Mouse (Mus musculus) myocyte (in vitro differentiated cells): ENCODE data around the gene Pank3.

Source experiments
- E2F4 ChIP-seq: IDR thresholded peaks from one replicate; pipeline ENCODE4 v1.6.1; 2011; ENCODE audit warnings: mild to moderate bottlenecking, control low read depth, moderate library complexity; ENCODE audit not compliant: insufficient read depth
- MAX ChIP-seq: IDR thresholded peaks from one replicate; pipeline ENCODE4 v1.6.1; 2011; ENCODE audit warnings: low read depth, mild to moderate bottlenecking, control low read depth
- MYOD1 ChIP-seq, 3 experiments: IDR thresholded peaks; one replicate each; pipeline ENCODE4 v1.6.1; 2011; ENCODE audit warnings: control low read depth in 2 of 3, low read depth in 2 of 3, mild to moderate bottlenecking in 2 of 3, moderate library complexity in 1 of 3; ENCODE audit not compliant: insufficient read length in 2 of 3, control insufficient read depth in 1 of 3
- MYOG ChIP-seq, 3 experiments: IDR thresholded peaks; one replicate each; pipeline ENCODE4 v1.6.1; 2011; ENCODE audit warnings: control low read depth in 2 of 3, low read depth in 2 of 3, mild to moderate bottlenecking in 2 of 3; ENCODE audit not compliant: insufficient read length in 2 of 3, control insufficient read depth in 1 of 3, insufficient read depth in 1 of 3
- POLR2A ChIP-seq: IDR thresholded peaks from one replicate; pipeline ENCODE4 v1.6.1; 2011; ENCODE audit warnings: low read depth, mild to moderate bottlenecking, control low read depth, moderate library complexity; ENCODE audit not compliant: insufficient read length
- POLR2AphosphoS2 ChIP-seq: IDR thresholded peaks from one replicate; pipeline ENCODE4 v1.6.1; 2011; ENCODE audit warnings: low read depth, control low read depth; ENCODE audit not compliant: insufficient read length
- REST ChIP-seq: IDR thresholded peaks from one replicate; pipeline ENCODE4 v1.6.1; 2011; ENCODE audit warnings: mild to moderate bottlenecking, control low read depth, moderate library complexity; ENCODE audit not compliant: insufficient read depth, insufficient read length
- TCF12 ChIP-seq: IDR thresholded peaks from one replicate; pipeline ENCODE4 v1.6.1; 2011; ENCODE audit warnings: mild to moderate bottlenecking, control low read depth; ENCODE audit not compliant: poor library complexity, insufficient read depth, severe bottlenecking
- TCF3 ChIP-seq: IDR thresholded peaks from one replicate; pipeline ENCODE4 v1.6.1; 2011; ENCODE audit warnings: low read depth, control low read depth; ENCODE audit not compliant: insufficient read length
- USF1 ChIP-seq: IDR thresholded peaks from one replicate; pipeline ENCODE4 v1.6.1; 2011; ENCODE audit warnings: low read depth, mild to moderate bottlenecking, control low read depth, moderate library complexity

DNA sequence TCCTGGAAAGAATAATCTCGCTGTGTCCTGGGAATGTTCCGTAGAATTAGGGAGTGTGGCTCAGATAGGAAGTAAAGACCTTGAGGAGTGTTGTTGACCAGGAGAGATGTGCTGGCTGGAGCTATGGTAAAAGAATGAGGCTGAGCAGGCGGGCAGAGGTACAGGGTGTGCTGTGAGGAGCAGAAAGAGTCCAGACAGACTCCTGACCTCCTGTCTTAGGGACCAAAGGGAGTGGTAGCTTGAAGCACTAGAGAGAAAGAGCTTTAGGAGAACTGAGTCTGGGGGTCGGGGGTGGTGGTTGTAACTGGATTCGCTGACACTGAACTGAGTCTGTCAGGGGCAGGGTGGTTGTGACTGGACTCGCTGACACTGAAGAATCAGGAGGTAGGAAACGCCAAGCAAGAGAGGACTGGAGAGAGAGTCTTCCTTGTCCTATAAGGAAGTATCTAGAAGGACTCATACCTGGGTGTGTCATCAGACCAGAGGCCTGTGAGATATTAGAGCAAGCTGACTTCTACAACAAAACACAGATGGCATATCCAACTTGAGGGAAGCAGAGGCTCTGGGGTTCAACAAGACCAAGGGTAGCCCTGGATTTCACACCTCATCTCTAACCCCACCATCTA is 9.2 kb upstream of the Pank3 start:
- TF ChIP-seq MAX (no peak), MYOG (IDR thresholded peaks at IDR 0.05; ENCODE audit: control insufficient read depth in 1 of 3, insufficient read depth in 1 of 3, insufficient read length in 2 of 3, low read depth in 2 of 3) (no peak), USF1 (no peak), POLR2A (no peak), MYOD1 (IDR thresholded peaks at IDR 0.05; ENCODE audit: control insufficient read depth in 1 of 3, insufficient read length in 2 of 3, low read depth in 2 of 3) (no peak), POLR2AphosphoS2 (no peak), REST (no peak), TCF3 (no peak), E2F4 (no peak), TCF12 (no peak)
